Mouse (Mus musculus) heart, postnatal 0 days (tissue): ENCODE data around the gene Nfic.

Experiments used
- CTCF ChIP-seq: IDR thresholded peaks from 2 replicates; pipeline ENCODE4 v1.5.1; 2016; ENCODE audit warnings: antibody characterized with exemption, control low read depth, low read depth
- EP300 ChIP-seq: IDR thresholded peaks from 2 replicates; pipeline ENCODE4 v1.6.1; 2016; ENCODE audit warnings: antibody characterized with exemption, low read depth

- TF ChIP-seq CTCF (peak; percentile 38), EP300 (no peak)
Observed at GRCm38 (mm10) chr10:81483983-81484382, 28.5 kb upstream of the Nfic start.
